In genomic region chr3:86560281-86561022, GRCm38 (mm10) we compare ENCODE assay signal across 15 mouse cellular contexts. TPM values are rescaled to one million over a fixed set of nuclear protein-coding genes. Genes with fewer than 3 reads are reported as not detected.
DNase-seq lines count a peak whose midpoint lies in the region; ATAC-seq and TF ChIP-seq lines count a peak whose summit lies in the region.
"Had no signal": no experiment of that assay in that cellular context is flagged by ENCODE, and none has a peak within 500 bp of the region (broad histone marks: within the 10 kb centered on the region; RNA-seq: fewer than 3 reads in every experiment).

No protein-coding gene starts in this region.

- no peak for TF ChIP-seq CTCF in MEL (IDR thresholded peaks at IDR 0.05 in 2 of 3, conservative IDR thresholded peaks at IDR 0.05 in 1 of 3; ENCODE audit: control insufficient read depth in 1 of 3, insufficient read depth in 1 of 3, low read depth in 2 of 3, low read length in 3 of 3, poor library complexity in 1 of 3, severe bottlenecking in 1 of 3)

- TF ChIP-seq EP300 in MEL (IDR thresholded peaks at IDR 0.05; ENCODE audit: low read depth in 1 of 2, low read length in 2 of 2) = 0 out of 4 replicates have a peak, but pooled peaks of 1 of the 2 experiments have one; percentile 26

- TF ChIP-seq RAD21 in MEL (IDR thresholded peaks at IDR 0.05; ENCODE audit: low read depth, low read length) = no peak

- H3K4me3 ChIP-seq in hindbrain, embryonic 13.5 days = no peak overlapping the region
- no peak overlapping the region for H3K4me3 ChIP-seq in hindbrain, embryonic 10.5 days
- H3K4me3 ChIP-seq in MEL (ENCODE audit: control insufficient read depth in 1 of 2, insufficient read depth in 1 of 2, low read depth in 2 of 2, low read length in 2 of 2) = no peak overlapping the region
- no peak overlapping the region for H3K4me3 ChIP-seq in liver, embryonic 12.5 days
- H3K4me3 ChIP-seq in neural tube, embryonic 14.5 days (ENCODE audit: low read depth, low read length) = no peak overlapping the region
- H3K4me3 ChIP-seq in forebrain, embryonic 10.5 days = no peak overlapping the region
- H3K4me3 ChIP-seq: erythroblast, embryonic 14.5 days had no signal

- no peak for DNase-seq in hindbrain, embryonic 10.5 days (ENCODE audit: low spot score)
- DNase-seq in MEL (ENCODE audit: low read depth, low spot score) = no peak
- DNase-seq in forebrain, embryonic 10.5 days (ENCODE audit: extremely low spot score, low spot score) = no peak
- no peak for DNase-seq in right cerebral cortex, adult 18-20 months
- DNase-seq: cerebellum, adult 2 months; gastrocnemius, postnatal 25 days; kidney, adult 8-10 months; lung, postnatal 36 days; spleen, adult 18-20 months; thymus, postnatal 4 days had no signal

- no peak for TF ChIP-seq POLR2A in MEL (IDR thresholded peaks at IDR 0.05; ENCODE audit: control insufficient read depth in 1 of 2, insufficient read depth in 1 of 2, low read depth in 1 of 2, low read length in 2 of 2, poor library complexity in 1 of 2)

- H3K36me3 ChIP-seq in hindbrain, embryonic 13.5 days = no peaks in the 10 kb centered on the region
- no peaks in the 10 kb centered on the region for H3K36me3 ChIP-seq in hindbrain, embryonic 10.5 days
- H3K36me3 ChIP-seq in MEL (ENCODE audit: control insufficient read depth in 1 of 2, insufficient read depth in 2 of 2, low read length in 2 of 2) = peaks cover 0 to 23% of the 10 kb centered on the region in 2 experiments; a peak in 2 of 4 replicates
- H3K36me3 ChIP-seq in liver, embryonic 12.5 days = no peaks in the 10 kb centered on the region
- no peaks in the 10 kb centered on the region for H3K36me3 ChIP-seq in neural tube, embryonic 14.5 days (ENCODE audit: control insufficient read depth, insufficient read depth, low read length)
- H3K36me3 ChIP-seq in forebrain, embryonic 10.5 days (replicated peaks) = no peaks in the 10 kb centered on the region

- no peak overlapping the region for H3K9ac ChIP-seq in hindbrain, embryonic 13.5 days
- no peak overlapping the region for H3K9ac ChIP-seq in MEL (ENCODE audit: control insufficient read depth, low read depth, low read length, poor library complexity, severe bottlenecking)
- H3K9ac ChIP-seq in liver, embryonic 12.5 days = no peak overlapping the region
- no peak overlapping the region for H3K9ac ChIP-seq in neural tube, embryonic 14.5 days (replicated peaks; ENCODE audit: low read depth, low read length)

- peaks cover 24% of the 10 kb centered on the region for H3K4me1 ChIP-seq in hindbrain, embryonic 13.5 days (replicated peaks)
- H3K4me1 ChIP-seq in hindbrain, embryonic 10.5 days (replicated peaks) = no peaks in the 10 kb centered on the region; the same call in 1 of the 2 replicates
- H3K4me1 ChIP-seq in MEL (ENCODE audit: control insufficient read depth in 1 of 2, insufficient read depth in 2 of 2, low read length in 2 of 2) = peaks cover 2 to 17% of the 10 kb centered on the region in 2 experiments; a peak in 2 of 4 replicates
- H3K4me1 ChIP-seq in liver, embryonic 12.5 days = peaks cover 33% of the 10 kb centered on the region
- peaks cover 7% of the 10 kb centered on the region for H3K4me1 ChIP-seq in neural tube, embryonic 14.5 days (ENCODE audit: control insufficient read depth, insufficient read depth, low read length)
- H3K4me1 ChIP-seq in forebrain, embryonic 10.5 days = no peaks in the 10 kb centered on the region

- peak overlapping the region; percentile 80 for H3K27ac ChIP-seq in hindbrain, embryonic 13.5 days
- H3K27ac ChIP-seq in hindbrain, embryonic 10.5 days = no peak overlapping the region
- H3K27ac ChIP-seq in MEL (ENCODE audit: control insufficient read depth, low read depth, low read length) = no peak overlapping the region
- 0 out of 2 replicates have a peak overlapping the region, but pooled peaks have one; percentile 20 for H3K27ac ChIP-seq in liver, embryonic 12.5 days
- peak overlapping the region; percentile 28; the same call in 1 of the 2 replicates for H3K27ac ChIP-seq in neural tube, embryonic 14.5 days (ENCODE audit: low read depth, low read length)
- H3K27ac ChIP-seq in forebrain, embryonic 10.5 days = no peak overlapping the region

- no peaks in the 10 kb centered on the region for H3K27me3 ChIP-seq in hindbrain, embryonic 13.5 days
- H3K27me3 ChIP-seq in hindbrain, embryonic 10.5 days (ENCODE audit: insufficient read depth, poor library complexity, severe bottlenecking) = peaks cover 8% of the 10 kb centered on the region; the same call in 1 of the 2 replicates
- no peaks in the 10 kb centered on the region for H3K27me3 ChIP-seq in MEL (ENCODE audit: control insufficient read depth in 1 of 2, insufficient read depth in 2 of 2, low read length in 2 of 2)
- no peaks in the 10 kb centered on the region for H3K27me3 ChIP-seq in liver, embryonic 12.5 days (replicated peaks)
- H3K27me3 ChIP-seq in neural tube, embryonic 14.5 days (ENCODE audit: control insufficient read depth, insufficient read depth, low read length) = no peaks in the 10 kb centered on the region
- H3K27me3 ChIP-seq in forebrain, embryonic 10.5 days (ENCODE audit: poor library complexity, severe bottlenecking) = peaks cover 100% of the 10 kb centered on the region

- WGBS in hindbrain, embryonic 13.5 days = 56% methylated on average over 4 of the region's 4 CpGs
- 85% methylated on average over 4 of the region's 4 CpGs for WGBS in hindbrain, embryonic 10.5 days
- 68% methylated on average over 4 of the region's 4 CpGs for WGBS in liver, embryonic 12.5 days (ENCODE audit: insufficient replicate concordance)
- 53% methylated on average over 4 of the region's 4 CpGs for WGBS in neural tube, embryonic 14.5 days
- WGBS in forebrain, embryonic 10.5 days = 89% methylated on average over 4 of the region's 4 CpGs

- no peak overlapping the region for H3K4me2 ChIP-seq in hindbrain, embryonic 13.5 days
- H3K4me2 ChIP-seq in liver, embryonic 12.5 days = no peak overlapping the region
- no peak overlapping the region for H3K4me2 ChIP-seq in neural tube, embryonic 14.5 days (ENCODE audit: low read depth, low read length)
- H3K4me2 ChIP-seq: heart, embryonic 11.5 days had no signal

- H3K79me2 ChIP-seq in MEL (ENCODE audit: control insufficient read depth, insufficient read depth, low read length, poor library complexity) = no peaks in the 10 kb centered on the region

- 0 out of 2 replicates have a peak, but pooled peaks have one; percentile 54 for ATAC-seq in hindbrain, embryonic 13.5 days (ENCODE audit: low FRiP score)
- peak; percentile 44 for ATAC-seq in liver, embryonic 12.5 days
- peak; percentile 84; the same call in 1 of the 2 replicates for ATAC-seq in neural tube, embryonic 14.5 days (ENCODE audit: low read depth)

- no peaks in the 10 kb centered on the region for H3K9me3 ChIP-seq in hindbrain, embryonic 13.5 days
- no peaks in the 10 kb centered on the region for H3K9me3 ChIP-seq in hindbrain, embryonic 10.5 days
- H3K9me3 ChIP-seq in MEL (replicated peaks; ENCODE audit: insufficient read depth, low read length) = no peaks in the 10 kb centered on the region
- H3K9me3 ChIP-seq in liver, embryonic 12.5 days (replicated peaks) = no peaks in the 10 kb centered on the region
- no peaks in the 10 kb centered on the region for H3K9me3 ChIP-seq in neural tube, embryonic 14.5 days (ENCODE audit: control insufficient read depth, low read length)
- no peaks in the 10 kb centered on the region for H3K9me3 ChIP-seq in forebrain, embryonic 10.5 days

TF ChIP-seq in MEL, 35 proteins besides CTCF, POLR2A, EP300 and RAD21:
- TF ChIP-seq TAL1 (IDR thresholded peaks at IDR 0.05; ENCODE audit: low read length) (peak; percentile 38; the same call in 1 of the 2 replicates), GATA1 (IDR thresholded peaks at IDR 0.05; ENCODE audit: low read depth, low read length) (no peak), ZMIZ1 (IDR thresholded peaks at IDR 0.05; ENCODE audit: low read depth, low read length) (no peak), MAZ (IDR thresholded peaks at IDR 0.05; ENCODE audit: low read depth, low read length) (no peak), ELF1 (IDR thresholded peaks at IDR 0.05; ENCODE audit: low read depth, low read length) (no peak)

RNA-seq across cellular contexts. Expression of gene Mab21l2, which starts 12.0 kb away (rescaled TPM):
- 258 and 288 TPM in 2 replicates for polyA plus RNA-seq in hindbrain, embryonic 13.5 days (2015; fragmentation: Nextera tagmentation; extraction: Ambion mirVana)
- polyA plus RNA-seq in hindbrain, embryonic 10.5 days (2016; fragmentation: Nextera tagmentation; extraction: Ambion mirVana) = 37.6 and 121 TPM in 2 replicates
- total RNA-seq in MEL (2012; rRNA removed) = 0.07 TPM in 1 of 2 replicates, not detected in the other
- polyA plus RNA-seq in MEL (2012; ENCODE audit: insufficient read depth in 1 of 2, insufficient read length in 2 of 2, low read depth in 1 of 2, low replicate concordance in 2 of 2, missing spikeins in 1 of 2) = not detected
- polyA plus RNA-seq in liver, embryonic 12.5 days (2016; fragmentation: Nextera tagmentation; extraction: Ambion mirVana) = 2.0 and 2.9 TPM in 2 replicates
- polyA plus RNA-seq in neural tube, embryonic 14.5 days (2014; fragmentation: Nextera tagmentation; extraction: Ambion mirVana) = 246 and 271 TPM in 2 replicates
- 8.4 and 14.7 TPM in 2 replicates for polyA plus RNA-seq in forebrain, embryonic 10.5 days (2016; fragmentation: Nextera tagmentation; extraction: Ambion mirVana)
- polyA plus RNA-seq: erythroblast, embryonic 14.5 days had no signal

Comparison
In these comparisons a context has a peak if more than half of its experiments do, and no peak if none do; other contexts are left out.
1. H3K27ac ChIP-seq: peak in hindbrain, embryonic 13.5 days (single experiment), liver, embryonic 12.5 days (single experiment) and neural tube, embryonic 14.5 days (single experiment); none in hindbrain, embryonic 10.5 days (single experiment), MEL (single experiment) and forebrain, embryonic 10.5 days (single experiment).
2. Peak in every context shown above with its lines, with median percentiles within 50 percentile points of each other: ATAC-seq.